Mouse (Mus musculus): ENCODE results near the gene Actr5. TPM values are rescaled to one million over a fixed set of nuclear protein-coding genes. Genes with fewer than 3 reads are reported as not detected.

The Actr5 gene
- polyA plus RNA-seq, 1 experiment from 2014 or later = 6.6 TPM

GRCm38 (mm10) chr2:158616790-158617189 is 7.9 kb upstream of the Actr5 start:
- no peak for TF ChIP-seq EP300 (IDR thresholded peaks at IDR 0.05)
- TF ChIP-seq CTCF (IDR thresholded peaks at IDR 0.05) = no peak
- peaks cover 54% of the 10 kb centered on the region for H3K27me3 ChIP-seq (replicated peaks; ENCODE audit: insufficient read depth, low read length)
- H3K4me3 ChIP-seq (ENCODE audit: low read depth, low read length) = no peak overlapping the region
- H3K36me3 ChIP-seq (ENCODE audit: insufficient read depth, low read length) = no peaks in the 10 kb centered on the region
- WGBS = 9% methylated on average over 11 of the region's 11 CpGs
- H3K9me3 ChIP-seq (ENCODE audit: low read length) = no peaks in the 10 kb centered on the region
- ATAC-seq (no peak), DNase-seq (ENCODE audit: low spot score) (no peak)
- peaks cover 5% of the 10 kb centered on the region; the same call in 1 of the 2 replicates for H3K4me1 ChIP-seq (ENCODE audit: insufficient read depth, low read depth, low read length)
- no peak overlapping the region for H3K27ac ChIP-seq (ENCODE audit: low read length)
- no peak overlapping the region for H3K9ac ChIP-seq (replicated peaks; ENCODE audit: low read depth)
- no peak overlapping the region for H3K4me2 ChIP-seq (replicated peaks; ENCODE audit: low read depth, low read length)

- peak overlapping the region; percentile 99 for H3K4me3 ChIP-seq (ENCODE audit: low read depth, low read length)
- DNase-seq (ENCODE audit: low spot score) = peak; percentile 13
- peak overlapping the region; percentile 75 for H3K4me2 ChIP-seq (replicated peaks; ENCODE audit: low read depth, low read length)
- H3K9ac ChIP-seq (replicated peaks; ENCODE audit: low read depth) = peak overlapping the region; percentile 75
- H3K27me3 ChIP-seq (replicated peaks; ENCODE audit: insufficient read depth, low read length) = no peaks in the 10 kb centered on the region; the same call in 1 of the 2 replicates
- WGBS = 2% methylated on average over 19 of the region's 44 CpGs
- H3K9me3 ChIP-seq (ENCODE audit: low read length) = no peaks in the 10 kb centered on the region
- ATAC-seq = peak; percentile 59
- TF ChIP-seq CTCF (IDR thresholded peaks at IDR 0.05) (no peak), EP300 (IDR thresholded peaks at IDR 0.05) (no peak)
- H3K4me1 ChIP-seq (ENCODE audit: insufficient read depth, low read depth, low read length) = peaks cover 7% of the 10 kb centered on the region; the same call in 1 of the 2 replicates
- peak overlapping the region; percentile 87 for H3K27ac ChIP-seq (ENCODE audit: low read length)
- H3K36me3 ChIP-seq (ENCODE audit: insufficient read depth, low read length) = 0 out of 2 replicates have a peak, but pooled peaks cover 3% of the 10 kb centered on the region
These were observed 543 bp downstream of the Actr5 start for GRCm38 (mm10) chr2:158625231-158625630.

- peak overlapping the region; percentile 75 for H3K9ac ChIP-seq (replicated peaks; ENCODE audit: low read depth)
- peak overlapping the region; percentile 75 for H3K4me2 ChIP-seq (replicated peaks; ENCODE audit: low read depth, low read length)
- H3K4me3 ChIP-seq (ENCODE audit: low read depth, low read length) = peak overlapping the region; percentile 99
- H3K27me3 ChIP-seq (replicated peaks; ENCODE audit: insufficient read depth, low read length) = no peaks in the 10 kb centered on the region; the same call in 1 of the 2 replicates
- no peaks in the 10 kb centered on the region for H3K9me3 ChIP-seq (ENCODE audit: low read length)
- no peak overlapping the region for H3K27ac ChIP-seq (ENCODE audit: low read length)
- DNase-seq (ENCODE audit: low spot score) = no peak
- 26% methylated on average over 8 of the region's 8 CpGs for WGBS
- no peak for ATAC-seq
- peaks cover 3% of the 10 kb centered on the region; the same call in 1 of the 2 replicates for H3K36me3 ChIP-seq (ENCODE audit: insufficient read depth, low read length)
- TF ChIP-seq EP300 (IDR thresholded peaks at IDR 0.05) = no peak
- peaks cover 7% of the 10 kb centered on the region; the same call in 1 of the 2 replicates for H3K4me1 ChIP-seq (ENCODE audit: insufficient read depth, low read depth, low read length)
These were observed 1.0 kb downstream of the Actr5 start for GRCm38 (mm10) chr2:158625697-158626096.

GRCm38 (mm10) chr2:158628858-158629257 is 4.2 kb downstream of the Actr5 start:
- no peak for DNase-seq (ENCODE audit: low spot score)
- TF ChIP-seq CTCF (IDR thresholded peaks at IDR 0.05) (peak; percentile 53), EP300 (IDR thresholded peaks at IDR 0.05) (no peak)
- no peaks in the 10 kb centered on the region for H3K27me3 ChIP-seq (replicated peaks; ENCODE audit: insufficient read depth, low read length)
- H3K36me3 ChIP-seq (ENCODE audit: insufficient read depth, low read length) = peaks cover 25% of the 10 kb centered on the region; the same call in 1 of the 2 replicates
- H3K9ac ChIP-seq (replicated peaks; ENCODE audit: low read depth) = no peak overlapping the region
- no peak overlapping the region for H3K27ac ChIP-seq (ENCODE audit: low read length)
- peaks cover 7% of the 10 kb centered on the region; the same call in 1 of the 2 replicates for H3K4me1 ChIP-seq (ENCODE audit: insufficient read depth, low read depth, low read length)
- ATAC-seq = no peak
- H3K4me3 ChIP-seq (ENCODE audit: low read depth, low read length) = no peak overlapping the region
- H3K4me2 ChIP-seq (replicated peaks; ENCODE audit: low read depth, low read length) = no peak overlapping the region
- H3K9me3 ChIP-seq (ENCODE audit: low read length) = no peaks in the 10 kb centered on the region
- WGBS = 69% methylated on average over 3 of the region's 3 CpGs

- peak; percentile 48 for DNase-seq (ENCODE audit: low spot score)
- Histone ChIP-seq H3K27me3 (replicated peaks; ENCODE audit: insufficient read depth, low read length) (no peaks in the 10 kb centered on the region), H3K4me3 (ENCODE audit: low read depth, low read length) (no peak overlapping the region), H3K9ac (replicated peaks; ENCODE audit: low read depth) (no peak overlapping the region), H3K27ac (ENCODE audit: low read length) (no peak overlapping the region), H3K4me1 (ENCODE audit: insufficient read depth, low read depth, low read length) (peaks cover 7% of the 10 kb centered on the region; the same call in 1 of the 2 replicates), H3K9me3 (ENCODE audit: low read length) (no peaks in the 10 kb centered on the region), H3K4me2 (replicated peaks; ENCODE audit: low read depth, low read length) (no peak overlapping the region), H3K36me3 (ENCODE audit: insufficient read depth, low read length) (peaks cover 25% of the 10 kb centered on the region; the same call in 1 of the 2 replicates)
- WGBS = 61% methylated on average over 1 of the region's 1 CpGs
- no peak for ATAC-seq
- TF ChIP-seq CTCF (IDR thresholded peaks at IDR 0.05) = peak; percentile 73
- no peak for TF ChIP-seq EP300 (IDR thresholded peaks at IDR 0.05)
These were observed 4.7 kb downstream of the Actr5 start for GRCm38 (mm10) chr2:158629414-158629813.

- peaks cover 47% of the 10 kb centered on the region; the same call in 1 of the 2 replicates for H3K36me3 ChIP-seq (ENCODE audit: insufficient read depth, low read length)
- no peak for TF ChIP-seq CTCF (IDR thresholded peaks at IDR 0.05)
- no peak for TF ChIP-seq EP300 (IDR thresholded peaks at IDR 0.05)
- DNase-seq (ENCODE audit: low spot score) = no peak
- H3K9me3 ChIP-seq (ENCODE audit: low read length) = no peaks in the 10 kb centered on the region
- no peaks in the 10 kb centered on the region for H3K4me1 ChIP-seq (ENCODE audit: insufficient read depth, low read depth, low read length)
- no peak overlapping the region for H3K9ac ChIP-seq (replicated peaks; ENCODE audit: low read depth)
- no peak overlapping the region for H3K27ac ChIP-seq (ENCODE audit: low read length)
- no peak for ATAC-seq
- H3K4me2 ChIP-seq (replicated peaks; ENCODE audit: low read depth, low read length) = no peak overlapping the region
- no peak overlapping the region for H3K4me3 ChIP-seq (ENCODE audit: low read depth, low read length)
- 90% methylated on average over 5 of the region's 5 CpGs for WGBS
- H3K27me3 ChIP-seq (replicated peaks; ENCODE audit: insufficient read depth, low read length) = no peaks in the 10 kb centered on the region
These were observed 7.2 kb downstream of the Actr5 start for GRCm38 (mm10) chr2:158631873-158632272.
